Mouse (Mus musculus): ENCODE data around the gene Scamp3.

Gene Scamp3

DNA sequence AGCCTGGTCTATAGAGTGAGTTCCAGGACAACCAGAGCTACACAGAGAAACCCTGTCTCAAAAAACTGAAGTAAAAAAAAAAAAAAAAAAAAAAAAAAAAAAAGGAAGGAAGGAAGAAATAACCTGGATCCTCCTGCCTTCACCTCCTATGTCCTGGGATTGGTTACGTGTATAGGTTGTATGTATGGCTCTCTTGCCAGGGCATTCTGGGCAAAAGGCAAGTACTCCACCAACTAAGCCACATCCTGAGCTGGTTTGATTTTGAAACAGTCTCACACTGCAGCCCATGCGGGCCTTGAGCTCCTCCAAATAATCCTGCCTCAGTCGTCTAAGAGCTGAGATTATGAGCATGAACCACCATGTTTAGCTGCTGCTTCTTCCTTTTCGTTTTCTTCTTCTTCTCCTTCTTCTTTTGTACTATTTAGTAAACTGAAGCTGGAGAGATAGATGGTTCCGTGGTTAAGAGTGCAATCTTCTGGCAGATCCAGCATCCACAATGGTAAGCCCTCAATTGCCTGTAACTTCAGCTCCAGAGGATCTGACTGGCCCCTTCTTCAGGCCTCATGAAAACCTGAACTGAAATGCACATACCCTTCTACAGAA lies 13.5 kb upstream of the Scamp3 start:
- DNase-seq (ENCODE audit: low spot score in 2 of 2): no peak

GRCm38 (mm10) chr3:89164506-89165267 lies 12.6 kb upstream of the Scamp3 start, which contains the start of gene Clk2:
Gene Clk2, plus strand, starts transcription at chr3:89164795.
- DNase-seq (ENCODE audit: low spot score in 2 of 2): peak; percentile 95 to 96

DNA sequence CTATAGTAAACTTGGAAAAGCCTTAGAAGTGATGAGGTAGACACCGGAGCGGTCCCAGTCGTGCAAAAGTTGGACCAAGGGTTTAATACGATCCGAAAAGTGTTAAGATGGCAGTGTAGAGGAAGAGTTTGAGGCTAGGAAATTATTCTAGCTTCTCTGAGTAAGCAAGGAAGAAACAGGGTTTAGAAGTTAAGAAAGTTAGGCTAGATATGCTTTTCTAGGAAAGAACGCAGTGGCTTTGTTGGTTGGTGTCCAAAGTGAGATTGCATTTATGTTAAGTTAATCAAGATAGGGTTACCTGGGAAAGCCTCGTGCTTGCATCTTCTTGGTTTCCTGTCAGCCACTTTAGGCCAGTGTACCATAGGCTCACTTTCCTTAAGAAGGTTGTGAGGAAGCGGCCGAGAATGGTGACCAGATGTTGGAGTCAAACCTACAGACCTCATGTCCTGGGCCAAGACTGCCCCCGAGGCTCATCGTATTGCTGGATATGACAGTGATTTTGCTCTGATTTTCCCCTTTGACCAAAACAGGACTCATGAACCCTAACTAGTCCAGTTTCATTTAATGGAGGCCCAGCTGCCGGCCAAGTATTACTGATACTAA lies 11.9 kb upstream of the Scamp3 start:
- no peak for DNase-seq (ENCODE audit: low spot score in 2 of 2)

DNA sequence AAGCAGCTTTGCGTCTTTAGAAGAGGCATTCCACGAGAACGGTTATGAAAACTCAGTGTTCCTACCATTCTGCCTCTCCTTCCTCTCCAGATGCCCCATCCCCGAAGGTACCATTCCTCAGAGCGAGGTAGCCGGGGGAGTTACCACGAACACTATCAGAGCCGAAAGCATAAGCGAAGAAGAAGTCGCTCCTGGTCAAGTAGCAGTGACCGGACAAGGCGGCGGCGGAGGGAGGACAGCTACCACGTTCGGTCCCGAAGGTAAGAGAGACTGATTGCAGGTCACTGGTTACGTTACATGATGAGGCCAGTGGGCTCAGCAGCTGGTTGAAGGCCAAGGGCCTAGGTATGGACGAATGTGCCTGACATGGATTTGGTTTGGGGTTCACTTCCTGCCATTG lies 10.3 kb upstream of the Scamp3 start:
- DNase-seq (ENCODE audit: low spot score in 2 of 2): no peak

GRCm38 (mm10) chr3:89174844-89175243 lies 2.4 kb upstream of the Scamp3 start:
- DNase-seq (ENCODE audit: low spot score in 2 of 2): no peak

GRCm38 (mm10) chr3:89175544-89175943 lies 1.7 kb upstream of the Scamp3 start:
- DNase-seq (ENCODE audit: low spot score in 2 of 2): no peak

DNA sequence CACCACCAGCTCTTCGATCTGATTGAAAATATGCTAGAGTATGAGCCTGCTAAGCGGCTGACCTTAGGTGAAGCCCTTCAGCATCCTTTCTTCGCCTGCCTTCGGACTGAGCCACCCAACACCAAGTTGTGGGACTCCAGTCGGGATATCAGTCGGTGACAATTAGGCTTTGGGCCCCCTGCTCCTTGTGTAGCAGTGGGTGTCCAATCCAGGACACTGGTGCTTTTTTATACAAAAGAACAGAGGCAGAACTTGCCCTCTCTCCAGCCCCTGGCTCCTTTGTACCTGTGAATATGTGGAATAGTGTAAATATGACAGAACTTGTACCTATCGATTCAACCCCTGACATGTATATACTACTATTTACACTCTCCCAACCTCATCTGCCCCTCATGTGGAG lies 852 bp upstream of the Scamp3 start:
- DNase-seq (ENCODE audit: low spot score in 2 of 2): no peak

DNA sequence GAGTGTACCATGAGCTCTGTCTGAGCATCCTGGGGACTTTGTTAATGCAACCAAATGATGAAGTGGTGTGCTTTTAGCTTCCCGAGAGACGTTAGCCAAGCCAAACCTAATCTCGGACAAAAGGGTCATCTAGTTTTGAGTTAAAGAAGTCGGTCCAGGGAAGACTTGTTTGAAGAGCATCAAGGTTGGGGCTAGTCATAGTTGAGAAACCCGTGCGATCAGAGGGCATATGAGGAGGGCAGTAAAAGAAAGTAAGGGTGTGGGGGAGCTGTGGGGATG lies 773 bp downstream of the Scamp3 start:
- DNase-seq (ENCODE audit: low spot score in 2 of 2): no peak

DNA sequence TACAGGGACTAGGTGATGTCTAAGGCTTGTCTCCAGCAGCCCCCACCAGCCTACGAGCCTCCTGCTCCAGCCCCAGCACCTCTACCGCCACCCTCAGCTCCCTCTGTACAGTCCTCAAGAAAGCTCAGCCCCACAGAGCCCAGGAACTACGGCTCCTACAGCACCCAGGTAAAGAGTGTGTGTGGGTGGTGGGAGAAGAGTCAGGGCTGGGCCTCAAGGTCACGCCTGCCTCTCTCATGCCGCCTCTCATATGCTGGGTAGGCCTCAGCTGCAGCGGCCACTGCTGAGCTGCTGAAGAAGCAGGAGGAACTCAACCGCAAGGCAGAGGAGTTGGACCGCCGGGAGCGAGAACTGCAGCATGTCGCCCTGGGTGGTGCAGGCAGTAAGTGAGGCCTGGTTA lies 1.8 kb downstream of the Scamp3 start:
- DNase-seq (ENCODE audit: low spot score in 2 of 2): no peak

- DNase-seq (ENCODE audit: low spot score in 2 of 2): no peak
These were observed 4.7 kb downstream of the Scamp3 start for GRCm38 (mm10) chr3:89181749-89182500.

GRCm38 (mm10) chr3:89182531-89183057 lies 5.3 kb downstream of the Scamp3 start:
- no peak for DNase-seq (ENCODE audit: low spot score in 2 of 2)

DNA sequence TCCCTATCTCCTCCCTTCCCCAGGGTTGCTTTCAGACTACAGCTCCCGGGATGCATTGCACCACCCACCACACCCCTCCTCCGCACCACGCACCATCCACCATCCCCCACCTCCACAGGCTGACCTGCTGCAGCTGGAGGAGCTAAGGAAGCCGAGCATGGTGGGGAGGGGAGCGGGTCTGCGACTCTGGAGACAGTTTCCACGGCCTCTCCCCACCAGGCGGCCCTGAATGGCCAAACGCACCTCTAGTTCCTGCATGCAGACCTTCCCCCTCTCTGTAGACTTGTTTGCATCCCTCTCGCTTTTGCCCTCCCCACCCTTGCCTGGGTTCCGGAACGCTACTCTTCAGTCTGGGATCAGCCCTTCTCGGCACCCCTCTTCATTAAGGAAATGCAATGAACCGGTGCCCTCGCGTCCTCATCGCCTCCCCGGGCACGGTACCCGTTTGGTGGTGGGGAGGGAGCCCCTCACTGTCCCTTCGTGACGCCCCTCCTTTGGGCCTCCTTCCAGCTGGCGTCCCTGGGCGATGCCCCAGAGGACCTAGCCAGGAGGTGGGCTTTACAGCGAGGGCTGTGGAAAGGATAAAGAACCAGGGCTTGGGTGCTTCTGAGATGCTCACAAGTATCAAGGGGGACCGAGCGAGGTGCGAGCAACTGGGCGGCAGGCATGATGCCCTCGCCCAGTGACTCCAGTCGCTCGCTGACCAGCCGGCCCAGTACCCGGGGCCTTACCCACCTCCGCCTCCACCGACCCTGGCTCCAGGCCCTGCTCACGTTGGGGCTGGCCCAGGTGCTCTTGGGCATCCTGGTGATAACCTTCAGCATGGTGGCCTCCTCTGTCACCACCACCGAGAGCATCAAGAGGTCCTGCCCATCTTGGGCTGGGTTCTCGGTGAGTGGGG lies 6.0 kb downstream of the Scamp3 start, which contains the start of gene Fam189b:
Gene Fam189b, plus strand, starts transcription at position 86 of the 901 bp plus-strand sequence.
- DNase-seq (ENCODE audit: low spot score in 2 of 2): peak; percentile 65 to 66

GRCm38 (mm10) chr3:89183959-89184315 lies 6.7 kb downstream of the Scamp3 start:
- DNase-seq (ENCODE audit: low spot score in 2 of 2): no peak

- peak; percentile 43 to 44 for DNase-seq (ENCODE audit: low spot score in 2 of 2)
These were observed 9.9 kb downstream of the Scamp3 start for GRCm38 (mm10) chr3:89187197-89187596.

GRCm38 (mm10) chr3:89187690-89188477 lies 10.6 kb downstream of the Scamp3 start:
- peak; percentile 45 to 54 for DNase-seq (ENCODE audit: low spot score in 2 of 2)

DNA sequence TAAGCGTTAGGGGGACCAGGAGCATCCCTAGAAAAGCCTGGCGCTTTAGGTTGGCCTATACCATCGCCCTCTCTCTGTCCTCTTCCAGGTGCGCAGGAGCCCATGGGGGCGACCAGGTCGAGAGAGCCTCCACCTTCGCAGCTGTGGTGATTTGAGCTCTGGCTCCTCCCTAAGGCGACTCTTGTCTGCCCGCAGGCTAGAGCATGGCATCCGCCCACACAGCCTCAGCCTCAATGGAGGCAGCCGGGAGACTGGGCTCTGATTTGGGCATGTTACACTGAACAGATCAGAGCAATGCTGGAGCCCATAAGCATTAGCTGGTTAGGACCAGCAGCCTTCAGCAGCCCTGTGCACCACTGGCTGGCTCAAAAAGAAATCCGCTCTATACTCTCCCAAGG lies 11.2 kb downstream of the Scamp3 start:
- DNase-seq (ENCODE audit: low spot score in 2 of 2): peak; percentile 44 to 49

DNA sequence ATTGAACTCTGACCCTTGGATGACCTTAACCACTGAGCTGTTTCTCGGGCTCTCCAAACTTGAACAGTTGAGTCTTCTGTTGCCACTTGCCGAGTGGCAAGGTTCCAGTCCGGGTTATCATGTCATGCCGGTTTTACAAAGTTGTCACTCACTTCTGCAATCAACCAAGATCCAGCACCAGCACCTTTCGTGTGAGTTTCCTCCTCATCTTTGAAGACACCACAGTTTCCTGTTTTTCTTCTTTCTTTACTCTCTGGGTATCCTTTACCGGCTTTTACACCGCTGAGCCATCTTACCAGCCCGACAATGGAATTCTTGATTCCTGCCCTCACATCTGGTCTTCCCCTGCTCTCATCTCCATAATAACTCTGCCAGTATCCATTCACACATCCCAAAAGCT lies 13.2 kb downstream of the Scamp3 start:
- DNase-seq (ENCODE audit: low spot score in 2 of 2): peak; percentile 46 to 65

DNA sequence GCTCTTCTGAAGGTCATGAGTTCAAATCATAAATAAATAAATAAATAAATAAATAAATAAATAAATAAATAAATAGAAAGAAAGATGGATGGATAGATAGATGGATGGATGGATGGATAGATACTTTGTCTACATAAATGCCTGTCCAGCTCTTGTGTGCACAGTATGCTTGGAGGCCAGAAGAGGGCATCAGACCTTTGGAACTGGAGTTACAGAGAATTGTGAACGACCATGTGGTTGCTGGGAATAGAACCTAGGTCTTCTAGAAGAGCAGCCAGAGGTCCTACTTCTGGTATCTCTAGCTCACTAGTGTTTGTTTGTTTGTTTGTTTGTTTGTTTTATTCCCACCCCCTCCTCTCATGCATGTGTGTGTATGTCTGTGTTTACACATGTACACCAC lies 16.1 kb downstream of the Scamp3 start:
- no peak for DNase-seq (ENCODE audit: low spot score in 2 of 2)

- peak in 1 of 2 experiments; percentile 34 for DNase-seq (ENCODE audit: low spot score in 2 of 2)
These were observed 16.6 kb downstream of the Scamp3 start for GRCm38 (mm10) chr3:89193853-89194252.

Measured in spleen, postnatal 36 days (tissue).